Mouse (Mus musculus): ENCODE results near the gene Optn. TPM values are rescaled to one million over a fixed set of nuclear protein-coding genes. Genes with fewer than 3 reads are reported as not detected.
A peak's percentile ranks its signal among the peaks of the same experiment; 100 is the strongest.

Gene Optn
- polyA plus RNA-seq, 1 experiment from 2014 or later = 62.7 TPM

- Histone ChIP-seq H3K9me3 (ENCODE audit: control insufficient read depth) (no peaks in the 10 kb centered on the region), H3K36me3 (ENCODE audit: control insufficient read depth, insufficient read depth) (peaks cover 49% of the 10 kb centered on the region), H3K4me3 (ENCODE audit: low read depth, low read length) (no peak overlapping the region), H3K9ac (ENCODE audit: low read depth, low read length) (no peak overlapping the region), H3K27me3 (replicated peaks; ENCODE audit: control insufficient read depth, insufficient read depth, low read length) (no peaks in the 10 kb centered on the region), H3K4me2 (replicated peaks; ENCODE audit: low read depth) (no peak overlapping the region), H3K4me1 (replicated peaks; ENCODE audit: control insufficient read depth, insufficient read depth, low read length) (no peaks in the 10 kb centered on the region), H3K27ac (ENCODE audit: low read depth, low read length) (no peak overlapping the region)
- no peak for TF ChIP-seq CTCF (IDR thresholded peaks at IDR 0.05; ENCODE audit: low read depth)
- ATAC-seq = no peak
- WGBS = 76% methylated on average over 7 of the region's 7 CpGs
Measured at GRCm38 (mm10) chr2:5031215-5031614, 32.6 kb downstream of the Optn start.

- Histone ChIP-seq H3K36me3 (ENCODE audit: control insufficient read depth, insufficient read depth) (peaks cover 47% of the 10 kb centered on the region), H3K4me2 (replicated peaks; ENCODE audit: low read depth) (no peak overlapping the region), H3K9ac (ENCODE audit: low read depth, low read length) (no peak overlapping the region), H3K27ac (ENCODE audit: low read depth, low read length) (no peak overlapping the region), H3K4me1 (replicated peaks; ENCODE audit: control insufficient read depth, insufficient read depth, low read length) (no peaks in the 10 kb centered on the region), H3K4me3 (ENCODE audit: low read depth, low read length) (no peak overlapping the region), H3K27me3 (replicated peaks; ENCODE audit: control insufficient read depth, insufficient read depth, low read length) (no peaks in the 10 kb centered on the region), H3K9me3 (ENCODE audit: control insufficient read depth) (no peaks in the 10 kb centered on the region)
- ATAC-seq = no peak
- TF ChIP-seq CTCF (IDR thresholded peaks at IDR 0.05; ENCODE audit: low read depth) = no peak
- 94% methylated on average over 4 of the region's 4 CpGs for WGBS
Measured at GRCm38 (mm10) chr2:5029808-5030207, 34.0 kb downstream of the Optn start.

- Histone ChIP-seq H3K4me3 (ENCODE audit: low read depth, low read length) (no peak overlapping the region), H3K9ac (ENCODE audit: low read depth, low read length) (no peak overlapping the region), H3K27me3 (replicated peaks; ENCODE audit: control insufficient read depth, insufficient read depth, low read length) (no peaks in the 10 kb centered on the region), H3K36me3 (ENCODE audit: control insufficient read depth, insufficient read depth) (peaks cover 52% of the 10 kb centered on the region), H3K4me2 (replicated peaks; ENCODE audit: low read depth) (no peak overlapping the region), H3K4me1 (replicated peaks; ENCODE audit: control insufficient read depth, insufficient read depth, low read length) (no peaks in the 10 kb centered on the region), H3K27ac (ENCODE audit: low read depth, low read length) (no peak overlapping the region), H3K9me3 (ENCODE audit: control insufficient read depth) (no peaks in the 10 kb centered on the region)
- 63% methylated on average over 7 of the region's 7 CpGs for WGBS
- ATAC-seq = peak; percentile 51
- TF ChIP-seq CTCF (IDR thresholded peaks at IDR 0.05; ENCODE audit: low read depth) = no peak
Measured at GRCm38 (mm10) chr2:5028047-5028446, 35.8 kb downstream of the Optn start.

- Histone ChIP-seq H3K4me1 (replicated peaks; ENCODE audit: control insufficient read depth, insufficient read depth, low read length) (no peaks in the 10 kb centered on the region), H3K4me3 (ENCODE audit: low read depth, low read length) (no peak overlapping the region), H3K36me3 (ENCODE audit: control insufficient read depth, insufficient read depth) (peaks cover 49% of the 10 kb centered on the region), H3K27me3 (replicated peaks; ENCODE audit: control insufficient read depth, insufficient read depth, low read length) (no peaks in the 10 kb centered on the region), H3K27ac (ENCODE audit: low read depth, low read length) (no peak overlapping the region), H3K9ac (ENCODE audit: low read depth, low read length) (no peak overlapping the region), H3K9me3 (ENCODE audit: control insufficient read depth) (no peaks in the 10 kb centered on the region), H3K4me2 (replicated peaks; ENCODE audit: low read depth) (no peak overlapping the region)
- 70% methylated on average over 6 of the region's 6 CpGs for WGBS
- ATAC-seq = no peak
- no peak for TF ChIP-seq CTCF (IDR thresholded peaks at IDR 0.05; ENCODE audit: low read depth)
Measured at GRCm38 (mm10) chr2:5027057-5027456, 36.8 kb downstream of the Optn start.

- H3K36me3 ChIP-seq (ENCODE audit: control insufficient read depth, insufficient read depth) = peaks cover 55% of the 10 kb centered on the region
Measured at GRCm38 (mm10) chr2:5025162-5025733, 38.6 kb downstream of the Optn start.

GRCm38 (mm10) chr2:5023699-5024399, 40.0 kb downstream of the Optn start:
- H3K4me2 ChIP-seq (replicated peaks; ENCODE audit: low read depth) = no peak overlapping the region
- 74% methylated on average over 14 of the region's 14 CpGs for WGBS
- H3K4me3 ChIP-seq (ENCODE audit: low read depth, low read length) = no peak overlapping the region
- no peaks in the 10 kb centered on the region for H3K9me3 ChIP-seq (ENCODE audit: control insufficient read depth)
- no peaks in the 10 kb centered on the region for H3K4me1 ChIP-seq (replicated peaks; ENCODE audit: control insufficient read depth, insufficient read depth, low read length)
- peaks cover 45% of the 10 kb centered on the region for H3K36me3 ChIP-seq (ENCODE audit: control insufficient read depth, insufficient read depth)
- no peak for ATAC-seq
- H3K9ac ChIP-seq (ENCODE audit: low read depth, low read length) = no peak overlapping the region
- no peaks in the 10 kb centered on the region for H3K27me3 ChIP-seq (replicated peaks; ENCODE audit: control insufficient read depth, insufficient read depth, low read length)
- no peak for TF ChIP-seq CTCF (IDR thresholded peaks at IDR 0.05; ENCODE audit: low read depth)
- H3K27ac ChIP-seq (ENCODE audit: low read depth, low read length) = no peak overlapping the region

More at GRCm38 (mm10) chr2:5025162-5025733, 38.6 kb downstream of the Optn start:
- no peaks in the 10 kb centered on the region for H3K27me3 ChIP-seq (replicated peaks; ENCODE audit: control insufficient read depth, insufficient read depth, low read length)
- 61% methylated on average over 3 of the region's 4 CpGs for WGBS
- H3K27ac ChIP-seq (ENCODE audit: low read depth, low read length) = no peak overlapping the region
- no peak overlapping the region for H3K4me3 ChIP-seq (ENCODE audit: low read depth, low read length)
- no peak overlapping the region for H3K9ac ChIP-seq (ENCODE audit: low read depth, low read length)
- no peaks in the 10 kb centered on the region for H3K9me3 ChIP-seq (ENCODE audit: control insufficient read depth)
- ATAC-seq = no peak
- peak; percentile 58 for TF ChIP-seq CTCF (IDR thresholded peaks at IDR 0.05; ENCODE audit: low read depth)
- H3K4me1 ChIP-seq (replicated peaks; ENCODE audit: control insufficient read depth, insufficient read depth, low read length) = no peaks in the 10 kb centered on the region
- H3K4me2 ChIP-seq (replicated peaks; ENCODE audit: low read depth) = no peak overlapping the region

Measured in intestine, postnatal 0 days (tissue).